Mouse (Mus musculus) myocyte (in vitro differentiated cells): ENCODE data around the gene H2-Ob. TPM values are rescaled to one million over a fixed set of nuclear protein-coding genes. Genes with fewer than 3 reads are reported as not detected.

Experiments used
- H3K27me3 ChIP-seq: one replicate; pipeline ENCODE4 v1.6.1; 2011; ENCODE audit not compliant: control insufficient read depth, insufficient read depth, insufficient read length
- H3K36me3 ChIP-seq: one replicate; pipeline ENCODE4 v1.6.1; 2011; ENCODE audit not compliant: control insufficient read depth, insufficient read depth
- H3K4me2 ChIP-seq: one replicate; pipeline ENCODE4 v1.6.1; 2011; ENCODE audit warnings: low read depth, control low read depth
- H3K4me3 ChIP-seq: one replicate; pipeline ENCODE4 v1.5.1; 2011; ENCODE audit warnings: mild to moderate bottlenecking, control low read depth, moderate library complexity
- H3K79me2 ChIP-seq: one replicate; pipeline ENCODE4 v1.6.1; 2011; ENCODE audit not compliant: control insufficient read depth, insufficient read depth
- H3ac ChIP-seq: one replicate; pipeline ENCODE4 v1.6.1; 2011; ENCODE audit not compliant: control insufficient read depth, insufficient read length
- CEBPB ChIP-seq: IDR thresholded peaks from 2 replicates; pipeline ENCODE4 v1.6.1; 2011; ENCODE audit warnings: mild to moderate bottlenecking, moderate library complexity; ENCODE audit not compliant: poor library complexity, insufficient read depth, severe bottlenecking
- E2F4 ChIP-seq: IDR thresholded peaks from one replicate; pipeline ENCODE4 v1.6.1; 2011; ENCODE audit warnings: mild to moderate bottlenecking, control low read depth, moderate library complexity; ENCODE audit not compliant: insufficient read depth
- MAX ChIP-seq: IDR thresholded peaks from one replicate; pipeline ENCODE4 v1.6.1; 2011; ENCODE audit warnings: low read depth, mild to moderate bottlenecking, control low read depth
- MYOD1 ChIP-seq, 3 experiments: IDR thresholded peaks; one replicate each; pipeline ENCODE4 v1.6.1; 2011; ENCODE audit warnings: control low read depth in 2 of 3, low read depth in 2 of 3, mild to moderate bottlenecking in 2 of 3, moderate library complexity in 1 of 3; ENCODE audit not compliant: insufficient read length in 2 of 3, control insufficient read depth in 1 of 3
- MYOG ChIP-seq, 3 experiments: IDR thresholded peaks; one replicate each; pipeline ENCODE4 v1.6.1; 2011; ENCODE audit warnings: control low read depth in 2 of 3, low read depth in 2 of 3, mild to moderate bottlenecking in 2 of 3; ENCODE audit not compliant: insufficient read length in 2 of 3, control insufficient read depth in 1 of 3, insufficient read depth in 1 of 3
- POLR2A ChIP-seq: IDR thresholded peaks from one replicate; pipeline ENCODE4 v1.6.1; 2011; ENCODE audit warnings: low read depth, mild to moderate bottlenecking, control low read depth, moderate library complexity; ENCODE audit not compliant: insufficient read length
- POLR2AphosphoS2 ChIP-seq: IDR thresholded peaks from one replicate; pipeline ENCODE4 v1.6.1; 2011; ENCODE audit warnings: low read depth, control low read depth; ENCODE audit not compliant: insufficient read length
- REST ChIP-seq: IDR thresholded peaks from one replicate; pipeline ENCODE4 v1.6.1; 2011; ENCODE audit warnings: mild to moderate bottlenecking, control low read depth, moderate library complexity; ENCODE audit not compliant: insufficient read depth, insufficient read length
- SRF ChIP-seq: IDR thresholded peaks from one replicate; pipeline ENCODE4 v1.6.1; 2011; ENCODE audit warnings: low read depth; ENCODE audit not compliant: control insufficient read depth, insufficient read length
- TCF12 ChIP-seq: IDR thresholded peaks from one replicate; pipeline ENCODE4 v1.6.1; 2011; ENCODE audit warnings: mild to moderate bottlenecking, control low read depth; ENCODE audit not compliant: poor library complexity, insufficient read depth, severe bottlenecking
- TCF3 ChIP-seq: IDR thresholded peaks from one replicate; pipeline ENCODE4 v1.6.1; 2011; ENCODE audit warnings: low read depth, control low read depth; ENCODE audit not compliant: insufficient read length
- USF1 ChIP-seq: IDR thresholded peaks from one replicate; pipeline ENCODE4 v1.6.1; 2011; ENCODE audit warnings: low read depth, mild to moderate bottlenecking, control low read depth, moderate library complexity
- polyA plus RNA-seq: library from polyadenylated mRNA; unstranded; fragments of >200 nt; fragmentation: generic; extraction: Trizol; gene quantifications from one replicate; pipeline ENCODE4 v1.2.1, GENCODE M21; 2012; ENCODE audit warnings: missing spikeins

The H2-Ob gene
- polyA plus RNA-seq, 1 experiment: not detected

DNA sequence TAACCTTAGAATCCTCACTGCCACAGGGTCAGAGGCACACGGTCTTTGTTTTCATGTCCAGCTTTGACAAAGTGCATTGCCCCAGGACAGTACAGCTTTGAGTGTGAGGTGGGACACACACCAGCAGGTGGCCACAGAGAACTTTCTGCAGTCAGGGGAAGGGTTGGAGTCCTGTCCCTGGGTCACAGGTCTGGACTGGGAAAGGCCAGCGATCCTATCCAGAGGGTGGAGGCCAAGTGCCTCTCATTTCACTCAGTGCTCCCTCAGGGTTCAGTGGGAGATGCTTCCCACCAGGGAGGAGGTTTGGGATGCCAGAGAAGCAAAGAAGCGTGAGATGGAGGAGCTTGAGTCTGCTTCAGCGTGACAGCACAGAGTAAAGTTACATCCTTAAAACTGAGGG, 13.0 kb downstream of the H2-Ob start:
- no peaks in the 10 kb centered on the region for H3K79me2 ChIP-seq
- no peak for TF ChIP-seq CEBPB
- TF ChIP-seq E2F4: no peak
- TF ChIP-seq SRF: no peak
- no peak for TF ChIP-seq REST
- TF ChIP-seq TCF12: no peak
- TF ChIP-seq POLR2AphosphoS2: no peak
- no peak for TF ChIP-seq MAX
- TF ChIP-seq POLR2A: no peak
- no peak for TF ChIP-seq USF1
- TF ChIP-seq MYOD1 (IDR thresholded peaks at IDR 0.05; ENCODE audit: control insufficient read depth in 1 of 3, insufficient read length in 2 of 3, low read depth in 2 of 3): no peak
- no peak for TF ChIP-seq TCF3
- TF ChIP-seq MYOG (IDR thresholded peaks at IDR 0.05; ENCODE audit: control insufficient read depth in 1 of 3, insufficient read depth in 1 of 3, insufficient read length in 2 of 3, low read depth in 2 of 3): no peak
- no peak overlapping the region for H3K4me2 ChIP-seq
- peaks cover 11% of the 10 kb centered on the region for H3K27me3 ChIP-seq
- H3ac ChIP-seq: no peak overlapping the region
- no peaks in the 10 kb centered on the region for H3K36me3 ChIP-seq
- H3K4me3 ChIP-seq: no peak overlapping the region

DNA sequence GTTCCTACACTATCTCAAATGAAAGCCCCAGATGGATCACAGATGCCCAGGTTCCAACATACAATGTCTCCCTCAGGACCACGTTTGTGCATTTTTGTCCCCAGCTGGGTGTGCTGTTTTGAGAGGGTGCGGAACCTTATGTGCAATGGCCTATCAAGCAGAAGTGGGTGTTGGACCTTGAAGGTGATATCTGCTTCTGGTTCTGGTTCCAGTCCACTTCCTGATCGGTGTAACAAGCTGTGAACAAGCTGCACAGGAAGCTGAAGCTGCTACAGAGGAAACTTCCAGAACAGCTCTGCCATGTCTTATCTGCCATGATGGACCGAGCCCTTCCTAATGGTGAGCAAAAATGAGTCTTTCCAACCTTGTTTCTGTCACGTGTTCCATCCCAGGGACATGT, 17.8 kb downstream of the H2-Ob start:
- Histone ChIP-seq H3K4me3 (no peak overlapping the region), H3K79me2 (no peaks in the 10 kb centered on the region), H3ac (no peak overlapping the region), H3K36me3 (no peaks in the 10 kb centered on the region), H3K4me2 (no peak overlapping the region), H3K27me3 (peaks cover 13% of the 10 kb centered on the region)
- TF ChIP-seq MAX (no peak), CEBPB (no peak), SRF (no peak), MYOD1 (IDR thresholded peaks at IDR 0.05; ENCODE audit: control insufficient read depth in 1 of 3, insufficient read length in 2 of 3, low read depth in 2 of 3) (no peak)

DNA sequence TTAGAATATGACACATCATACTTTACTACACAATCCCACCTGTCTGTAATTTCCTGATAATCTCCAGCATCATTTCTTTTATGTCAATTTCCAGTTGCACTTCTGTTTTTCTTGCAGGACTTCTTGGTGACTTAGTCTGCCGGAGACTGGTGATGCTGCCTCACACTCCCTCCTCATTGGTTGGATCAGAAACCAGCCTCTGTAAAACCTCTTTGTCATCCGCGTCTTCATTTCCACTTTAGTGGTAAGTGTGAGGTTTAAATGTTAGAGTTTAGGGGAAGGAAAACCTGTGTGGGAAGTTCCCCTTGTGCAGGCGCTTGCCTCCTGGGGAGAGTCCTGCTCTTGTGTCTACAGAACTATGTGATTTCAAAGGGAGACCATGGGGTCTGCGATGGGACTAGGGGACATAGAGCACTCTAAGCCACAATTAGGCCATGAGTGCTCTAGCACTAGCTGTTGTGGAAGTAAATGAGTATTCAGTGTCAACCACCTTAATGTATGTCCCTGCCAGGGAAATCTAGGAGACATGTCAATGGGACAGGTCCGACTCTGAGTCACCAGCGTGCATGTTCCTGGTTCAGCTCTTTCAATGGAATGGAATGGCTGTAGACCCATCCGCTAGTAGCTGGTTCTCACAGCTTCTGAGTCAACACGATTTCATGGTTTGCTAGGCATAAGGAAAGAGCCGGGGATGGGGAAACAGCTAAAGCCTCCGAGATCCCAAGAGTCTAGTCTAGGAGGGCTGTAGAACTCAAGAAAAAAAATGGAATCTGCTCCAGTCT, 19.1 kb downstream of the H2-Ob start, which contains the start of gene H2-Ab1:
H2-Ab1 (plus strand) TSS at position 96 of the 782 bp plus-strand sequence.
- no peaks in the 10 kb centered on the region for H3K79me2 ChIP-seq
- no peaks in the 10 kb centered on the region for H3K36me3 ChIP-seq
- no peak within 1 kb of the TSS for H3K4me2 ChIP-seq
- no peak within 1 kb of the TSS for H3K4me3 ChIP-seq
- H3ac ChIP-seq: no peak within 1 kb of the TSS
- H3K27me3 ChIP-seq: peaks cover 15% of the 10 kb centered on the region
- TF ChIP-seq TCF3 (no peak), SRF (no peak), POLR2A (no peak), POLR2AphosphoS2 (no peak), USF1 (no peak), REST (no peak), MYOG (IDR thresholded peaks at IDR 0.05; ENCODE audit: control insufficient read depth in 1 of 3, insufficient read depth in 1 of 3, insufficient read length in 2 of 3, low read depth in 2 of 3) (no peak), E2F4 (no peak), TCF12 (no peak), MYOD1 (IDR thresholded peaks at IDR 0.05; ENCODE audit: control insufficient read depth in 1 of 3, insufficient read length in 2 of 3, low read depth in 2 of 3) (no peak), CEBPB (no peak), MAX (no peak)

DNA sequence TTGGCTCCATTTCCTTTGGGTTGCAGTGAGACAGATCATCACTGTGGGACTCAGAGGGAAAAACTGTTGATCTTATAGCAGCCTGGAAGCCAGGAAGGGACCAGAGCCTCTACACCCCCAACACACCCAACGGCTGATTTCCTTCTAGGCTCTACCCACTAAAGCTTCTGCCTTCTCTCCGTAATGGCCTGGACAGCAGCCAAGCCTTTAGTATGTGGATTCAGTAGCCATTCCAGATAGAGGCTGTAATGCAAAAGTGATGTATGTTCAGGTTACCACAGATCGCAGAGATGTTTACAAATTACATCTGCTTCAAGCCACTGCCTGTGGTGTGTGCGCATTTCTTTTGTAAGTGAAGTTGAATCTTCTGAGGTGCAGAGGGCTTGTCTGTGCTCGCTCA, 21.8 kb downstream of the H2-Ob start:
- Histone ChIP-seq H3ac (no peak overlapping the region), H3K79me2 (no peaks in the 10 kb centered on the region), H3K36me3 (no peaks in the 10 kb centered on the region), H3K4me3 (no peak overlapping the region), H3K27me3 (peaks cover 22% of the 10 kb centered on the region), H3K4me2 (no peak overlapping the region)
- no peak for TF ChIP-seq POLR2A
- TF ChIP-seq E2F4: no peak
- TF ChIP-seq USF1: no peak
- no peak for TF ChIP-seq MYOG (IDR thresholded peaks at IDR 0.05; ENCODE audit: control insufficient read depth in 1 of 3, insufficient read depth in 1 of 3, insufficient read length in 2 of 3, low read depth in 2 of 3)
- no peak for TF ChIP-seq TCF3
- no peak for TF ChIP-seq CEBPB
- no peak for TF ChIP-seq MAX
- TF ChIP-seq MYOD1 (IDR thresholded peaks at IDR 0.05; ENCODE audit: control insufficient read depth in 1 of 3, insufficient read length in 2 of 3, low read depth in 2 of 3): no peak
- TF ChIP-seq POLR2AphosphoS2: no peak
- no peak for TF ChIP-seq REST
- TF ChIP-seq SRF: no peak
- TF ChIP-seq TCF12: no peak
